27 mouse cellular contexts compared by ENCODE assay signal in the genomic region with DNA sequence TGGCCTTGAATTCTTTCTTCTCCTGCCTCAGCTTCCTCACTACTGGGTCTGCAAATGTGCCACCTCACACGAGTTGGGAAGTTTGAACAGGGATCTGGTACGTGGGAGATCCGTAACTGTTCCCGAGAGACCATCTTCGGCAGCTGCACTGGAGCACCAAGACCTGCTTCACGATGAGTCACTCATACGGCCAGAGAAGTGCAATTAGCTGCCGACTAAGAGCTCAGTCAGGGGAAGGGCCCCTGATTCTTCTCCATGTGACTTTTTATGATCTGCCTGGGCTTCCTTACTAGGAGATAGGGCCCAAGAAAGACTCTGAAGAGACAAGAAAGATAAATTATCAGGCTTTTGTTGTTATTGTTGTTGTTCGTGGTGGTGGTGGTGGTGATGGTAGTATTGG. TPM values are rescaled to one million over a fixed set of nuclear protein-coding genes. Genes with fewer than 3 reads are reported as not detected.
A peak's percentile ranks its signal among the peaks of the same experiment; 100 is the strongest.
DNase-seq lines count a peak whose midpoint lies in the region; ATAC-seq and TF ChIP-seq lines count a peak whose summit lies in the region.
"Had no signal": no experiment of that assay in that cellular context is flagged by ENCODE, and none has a peak within 500 bp of the region (broad histone marks: within the 10 kb centered on the region; RNA-seq: fewer than 3 reads in every experiment).

No protein-coding gene starts in this region.

- intact Hi-C loops in left cerebral cortex, adult 2 months (cut with DNase I): no loop called here

- DNase-seq in 3134 (ENCODE audit: extremely low read depth, insufficient read length, low spot score): peak; percentile 27
- DNase-seq in brain, adult 2 months (ENCODE audit: low read depth, low spot score): peak; percentile 36
- DNase-seq in kidney, adult 11 months: no peak
- DNase-seq in ovary, postnatal 36 days (ENCODE audit: low spot score): no peak
- no peak for DNase-seq in embryo, embryonic 10 days (ENCODE audit: low spot score)
- DNase-seq in left cerebral cortex, adult 2 months (ENCODE audit: extremely low spot score in 1 of 2, low spot score in 2 of 2): no peak
- DNase-seq: adrenal gland, postnatal 14 days; cerebellum, adult 11-12 months; cerebellum, adult 8-10 months; cerebellum, postnatal 10 days; cerebellum, postnatal 36 days; forebrain, postnatal 0 days; gastrocnemius, adult 2 months; gastrocnemius, postnatal 14 days; heart, adult 11 months; kidney, adult 2 months had no signal

- no peak for TF ChIP-seq CTCF in C2C12 (IDR thresholded peaks at IDR 0.05; ENCODE audit: control insufficient read depth, insufficient read depth, insufficient read length)
- TF ChIP-seq CTCF in left cerebral cortex, adult 2 months (IDR thresholded peaks at IDR 0.05): no peak

- H3K4me1 ChIP-seq in intestine, embryonic 16.5 days (ENCODE audit: control insufficient read depth, insufficient read depth, low read length): no peaks in the 10 kb centered on the region
- H3K4me1 ChIP-seq: embryonic facial prominence, embryonic 15.5 days; hindbrain, embryonic 13.5 days had no signal

- no peaks in the 10 kb centered on the region for H3K36me3 ChIP-seq in C2C12 (ENCODE audit: control insufficient read depth, insufficient read depth)
- H3K36me3 ChIP-seq in intestine, embryonic 16.5 days (ENCODE audit: control insufficient read depth, insufficient read depth, low read length): no peaks in the 10 kb centered on the region
- H3K36me3 ChIP-seq: embryonic facial prominence, embryonic 12.5 days; embryonic facial prominence, embryonic 15.5 days; G1E; hindbrain, embryonic 10.5 days; hindbrain, embryonic 13.5 days had no signal

- no peaks in the 10 kb centered on the region for H3K79me2 ChIP-seq in C2C12 (ENCODE audit: control insufficient read depth, insufficient read depth)

- H3K27me3 ChIP-seq in C2C12 (ENCODE audit: control insufficient read depth, insufficient read depth, insufficient read length): no peaks in the 10 kb centered on the region
- no peaks in the 10 kb centered on the region for H3K27me3 ChIP-seq in intestine, embryonic 16.5 days (replicated peaks; ENCODE audit: control insufficient read depth, insufficient read depth, low read length)
- H3K27me3 ChIP-seq: CH12.LX; embryonic facial prominence, embryonic 12.5 days; embryonic facial prominence, embryonic 15.5 days had no signal

- H3K27ac ChIP-seq in intestine, embryonic 16.5 days (ENCODE audit: low read length): no peak overlapping the region
- no peak overlapping the region for H3K27ac ChIP-seq in left cerebral cortex, adult 2 months
- H3K27ac ChIP-seq: embryonic facial prominence, embryonic 12.5 days; embryonic facial prominence, embryonic 15.5 days; gastrocnemius, adult 2 months; hindbrain, embryonic 10.5 days; hindbrain, embryonic 13.5 days had no signal

- no peak overlapping the region for H3K4me3 ChIP-seq in C2C12 (ENCODE audit: insufficient read depth, poor library complexity, severe bottlenecking)
- no peak overlapping the region for H3K4me3 ChIP-seq in intestine, embryonic 16.5 days (ENCODE audit: low read length)
- H3K4me3 ChIP-seq in left cerebral cortex, adult 2 months: no peak overlapping the region
- H3K4me3 ChIP-seq: embryonic facial prominence, embryonic 12.5 days; embryonic facial prominence, embryonic 15.5 days; gastrocnemius, adult 2 months; hindbrain, embryonic 10.5 days; hindbrain, embryonic 13.5 days had no signal

- 53% methylated on average over 9 of the region's 9 CpGs for WGBS in intestine, embryonic 16.5 days

- ATAC-seq in intestine, embryonic 16.5 days: peak; percentile 83
- ATAC-seq: forebrain, embryonic 14.5 days; forebrain, postnatal 0 days; hindbrain, embryonic 16.5 days had no signal

- no peaks in the 10 kb centered on the region for H3K79me3 ChIP-seq in C2C12 (ENCODE audit: low read depth)

- H3K9me3 ChIP-seq in intestine, embryonic 16.5 days (ENCODE audit: control insufficient read depth, low read length): no peaks in the 10 kb centered on the region
- H3K9me3 ChIP-seq: embryonic facial prominence, embryonic 12.5 days; embryonic facial prominence, embryonic 15.5 days; G1E; hindbrain, embryonic 10.5 days; hindbrain, embryonic 13.5 days had no signal

- no peak overlapping the region for H3K9ac ChIP-seq in intestine, embryonic 16.5 days (ENCODE audit: low read depth, low read length)
- H3K9ac ChIP-seq: embryonic facial prominence, embryonic 12.5 days; embryonic facial prominence, embryonic 15.5 days; forebrain, postnatal 0 days; hindbrain, embryonic 13.5 days had no signal

- no peak overlapping the region for H3ac ChIP-seq in C2C12 (ENCODE audit: control insufficient read depth, insufficient read length, low read depth)

- H3K4me2 ChIP-seq in intestine, embryonic 16.5 days (ENCODE audit: low read depth, low read length): no peak overlapping the region
- H3K4me2 ChIP-seq: embryonic facial prominence, embryonic 12.5 days; embryonic facial prominence, embryonic 15.5 days; heart, embryonic 11.5 days; hindbrain, embryonic 13.5 days had no signal

TF ChIP-seq in C2C12, 6 proteins besides CTCF, POLR2A, EP300 and RAD21:
- peak; percentile 85 for TF ChIP-seq USF1 (IDR thresholded peaks at IDR 0.05; ENCODE audit: low read depth)
- TF ChIP-seq MYOD1 (IDR thresholded peaks at IDR 0.05; ENCODE audit: control insufficient read depth, insufficient read length, low read depth): peak; percentile 95
- no peak for TF ChIP-seq MYOG (IDR thresholded peaks at IDR 0.05; ENCODE audit: control insufficient read depth, extremely low read depth, insufficient read length)
- peak; percentile 27 for TF ChIP-seq FOSL1 (IDR thresholded peaks at IDR 0.05; ENCODE audit: insufficient read depth, low read length, poor library complexity, severe bottlenecking)
- TF ChIP-seq CEBPB (IDR thresholded peaks at IDR 0.05; ENCODE audit: low read depth): no peak
- TF ChIP-seq MAX (IDR thresholded peaks at IDR 0.05): peak; percentile 80
TF ChIP-seq in C2C12: peak in this region for 4.

RNA-seq across cellular contexts. Expression of a gene that starts 31.1 kb away (rescaled TPM):
- polyA plus RNA-seq in C2C12 (2012; fragmentation: generic; extraction: Trizol): 3.8 TPM
- 20.0 and 21.0 TPM in 2 replicates for polyA plus RNA-seq in intestine, embryonic 16.5 days (2015; fragmentation: Nextera tagmentation; extraction: Ambion mirVana)
- 10 to 100 TPM; 19.5 to 21.2 TPM for total RNA-seq in left cerebral cortex, adult 2 months (2021)

Comparison
In these comparisons a context has a peak if more than half of its experiments do, and no peak if none do; other contexts are left out.
1. DNase-seq: peak in 3134 (single experiment) and brain, adult 2 months (single experiment); none in kidney, adult 11 months (single experiment), ovary, postnatal 36 days (single experiment), embryo, embryonic 10 days (single experiment) and left cerebral cortex, adult 2 months (0 of 2).